Mouse (Mus musculus) lung, postnatal 14 days (tissue): Measurements from ENCODE around the gene Gm10271.
A peak's percentile ranks its signal among the peaks of the same experiment; 100 is the strongest.

Source experiments
- DNase-seq: peaks from one replicate; pipeline ENCODE4 v3.0.0; 2021

Gm10271 gene

GRCm38 (mm10) chr10:116972509-116972908 lies at the start of gene Gm10271:
TSS of gene Gm10271 (minus strand) at chr10:116972609.
- no peak for DNase-seq

DNA sequence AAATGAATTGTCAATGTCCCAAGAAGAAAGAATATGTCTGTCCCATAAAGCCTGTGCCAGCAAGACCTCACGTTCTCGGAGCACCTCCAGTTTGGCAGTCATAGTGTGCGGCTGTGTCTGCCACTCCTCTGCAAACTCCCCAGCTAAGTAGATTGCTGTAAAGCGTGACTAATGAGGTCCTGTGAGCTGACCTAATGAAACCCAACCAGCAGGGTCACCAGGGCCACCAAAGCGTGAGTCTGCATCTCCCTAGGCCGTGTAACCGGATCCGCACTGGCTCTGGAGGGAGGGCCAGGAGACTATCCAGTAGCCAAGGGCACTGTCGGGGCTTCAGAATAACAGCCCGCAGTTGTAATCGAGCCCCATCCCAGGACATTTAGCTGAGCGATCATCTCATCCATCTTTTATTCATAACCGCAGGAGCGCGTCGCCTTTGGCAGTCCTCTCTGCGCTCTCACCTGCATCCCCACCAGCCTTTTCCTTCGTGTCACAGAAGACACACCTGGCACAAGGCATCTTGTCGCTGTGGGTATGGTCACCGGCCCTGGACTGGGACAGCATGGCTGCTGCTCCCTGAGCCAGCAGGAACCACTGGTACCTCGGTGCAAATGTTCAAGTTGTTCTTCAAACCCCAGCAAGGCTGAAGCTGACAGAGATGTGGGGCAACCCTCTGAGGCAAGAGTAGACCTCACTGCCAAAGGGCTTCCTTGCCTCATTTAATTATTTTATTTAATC lies 48.8 kb upstream of the Gm10271 start:
- DNase-seq, result no peak

- DNase-seq, result no peak
These were observed 46.0 kb upstream of the Gm10271 start for GRCm38 (mm10) chr10:117018281-117018840.

DNA sequence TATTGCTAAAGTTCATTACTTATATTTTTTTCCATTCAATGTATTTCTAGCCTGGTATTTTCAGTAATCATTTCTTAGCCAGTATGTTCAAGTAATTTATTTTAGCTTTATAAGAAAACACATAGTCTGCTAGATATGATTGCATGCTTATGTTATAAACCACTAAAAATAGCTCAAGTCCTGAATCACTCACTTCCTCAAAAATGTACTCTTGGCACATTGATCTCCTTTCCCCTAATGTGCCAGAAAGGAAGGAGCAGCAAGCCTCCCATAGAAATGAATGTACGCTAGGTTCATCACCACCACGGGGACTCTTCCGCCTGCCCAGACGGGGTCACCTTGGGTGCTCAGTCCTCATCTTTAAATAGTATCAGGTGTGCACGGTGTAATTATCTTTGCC lies 42.2 kb upstream of the Gm10271 start:
- no peak for DNase-seq

GRCm38 (mm10) chr10:117013689-117014390 lies 41.4 kb upstream of the Gm10271 start:
- no peak for DNase-seq

DNA sequence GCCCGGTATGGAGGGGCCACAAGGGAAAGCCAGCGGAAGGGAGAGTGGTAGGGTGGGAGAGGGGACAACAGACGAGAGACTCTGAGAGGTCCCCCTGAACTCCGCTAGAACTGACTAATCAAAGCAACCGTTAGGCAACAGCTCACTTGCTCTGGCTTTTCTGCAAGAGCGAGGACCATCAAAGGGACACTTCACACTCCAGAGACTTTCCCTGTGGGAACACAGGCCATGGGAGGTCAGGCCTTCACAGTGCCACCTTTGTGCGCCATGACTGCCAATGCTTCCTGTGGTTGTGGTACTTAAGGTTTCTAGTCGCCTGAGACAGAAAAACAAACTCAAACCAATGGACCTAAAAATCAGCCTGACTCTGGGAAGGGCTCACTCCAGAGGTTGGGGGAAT lies 38.6 kb upstream of the Gm10271 start:
- DNase-seq, result no peak

DNA sequence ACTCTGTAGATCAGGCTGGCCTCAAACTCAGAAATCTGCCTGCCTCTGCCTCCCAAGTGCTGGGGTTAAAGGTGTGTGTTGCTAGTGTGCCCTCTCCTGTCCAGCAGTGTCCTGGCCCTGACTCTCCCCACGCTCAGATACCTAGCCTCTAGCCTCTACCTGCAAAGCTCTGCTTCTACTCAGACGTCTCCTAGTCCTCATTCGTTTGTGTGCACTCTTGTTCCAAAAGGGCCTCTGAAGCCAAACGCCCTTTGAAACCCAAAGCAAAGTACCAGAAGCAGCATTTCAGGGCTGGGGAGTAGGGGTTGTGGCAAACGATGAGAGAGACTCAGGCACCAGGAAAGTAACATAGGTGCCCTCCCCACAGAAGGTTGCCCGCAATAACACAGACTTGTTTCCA lies 37.3 kb upstream of the Gm10271 start:
- DNase-seq, result no peak

DNA sequence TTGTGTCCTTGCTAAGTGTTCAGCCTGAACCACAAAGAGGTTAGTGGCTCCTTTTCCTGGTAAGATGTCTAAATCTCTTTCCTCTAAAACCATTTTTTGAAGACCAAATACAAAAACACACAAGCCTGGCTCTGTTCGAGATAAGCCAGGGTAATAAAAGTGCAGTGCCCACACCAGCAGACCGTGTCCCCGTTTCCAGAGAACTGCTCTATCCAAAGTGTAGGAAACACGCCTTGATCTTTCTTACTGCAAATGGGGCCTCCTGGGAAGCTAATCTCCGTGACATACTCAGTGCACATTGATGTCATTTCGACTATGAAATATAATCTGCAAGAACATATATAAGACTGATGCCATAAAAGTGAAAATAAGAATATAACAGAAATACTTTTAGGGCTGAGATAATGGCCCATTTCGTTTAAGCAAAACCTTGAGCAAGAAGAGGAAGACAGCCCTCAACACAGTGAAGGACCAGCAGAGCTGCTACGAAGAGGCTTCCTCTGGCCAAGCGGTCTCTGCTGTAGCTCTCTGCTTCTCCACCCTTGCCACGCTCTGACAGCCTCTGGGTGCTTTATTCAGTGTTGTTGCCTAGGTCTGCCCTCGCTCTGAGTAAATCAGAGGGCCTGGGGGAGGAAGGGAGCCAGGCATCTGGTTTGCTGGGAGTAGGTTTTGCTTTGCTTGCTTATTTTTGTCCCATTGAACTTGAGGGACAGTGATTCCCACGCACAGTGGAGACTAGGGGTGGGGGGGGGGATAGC lies 33.5 kb upstream of the Gm10271 start:
- DNase-seq, result no peak

DNA sequence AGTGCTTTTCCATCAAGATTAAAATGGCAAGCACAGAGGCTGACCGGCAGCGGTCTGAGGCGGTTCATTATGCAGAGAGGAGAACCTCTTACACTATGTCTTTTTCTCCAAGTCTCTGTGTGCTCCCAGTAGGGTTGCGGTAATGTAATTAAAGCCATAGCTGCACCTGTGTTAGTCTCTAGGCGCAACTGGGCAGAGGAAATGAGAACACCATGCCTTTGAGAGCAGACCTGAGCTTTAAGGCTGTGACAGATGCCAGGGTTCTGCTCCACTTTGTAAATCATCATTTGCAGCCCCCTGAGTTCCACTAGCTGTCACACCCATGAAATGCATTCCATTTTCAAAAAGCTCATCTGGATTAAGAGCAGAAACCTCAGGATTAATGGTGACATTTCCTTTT lies 32.3 kb upstream of the Gm10271 start:
- DNase-seq, result no peak

DNA sequence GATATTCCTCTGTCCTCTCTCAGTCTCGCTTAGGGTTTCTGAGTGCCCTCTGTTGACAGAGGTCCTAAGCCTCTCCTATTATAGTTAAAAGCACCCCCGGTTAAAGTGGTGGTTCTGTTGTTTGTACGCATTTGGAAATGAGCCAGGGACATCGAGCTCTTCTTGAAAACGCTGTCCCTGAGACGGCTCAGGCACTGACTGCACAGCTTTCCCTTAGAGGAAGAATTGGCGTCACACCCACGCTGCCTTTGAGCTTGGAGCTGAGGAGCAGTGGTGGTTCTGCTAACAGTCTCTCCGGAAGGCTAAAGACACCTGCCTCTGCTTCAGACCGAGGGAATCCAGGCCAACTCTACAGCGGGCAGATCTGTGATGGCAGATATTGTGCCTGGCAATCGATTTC lies 28.6 kb upstream of the Gm10271 start:
- DNase-seq, result no peak

DNA sequence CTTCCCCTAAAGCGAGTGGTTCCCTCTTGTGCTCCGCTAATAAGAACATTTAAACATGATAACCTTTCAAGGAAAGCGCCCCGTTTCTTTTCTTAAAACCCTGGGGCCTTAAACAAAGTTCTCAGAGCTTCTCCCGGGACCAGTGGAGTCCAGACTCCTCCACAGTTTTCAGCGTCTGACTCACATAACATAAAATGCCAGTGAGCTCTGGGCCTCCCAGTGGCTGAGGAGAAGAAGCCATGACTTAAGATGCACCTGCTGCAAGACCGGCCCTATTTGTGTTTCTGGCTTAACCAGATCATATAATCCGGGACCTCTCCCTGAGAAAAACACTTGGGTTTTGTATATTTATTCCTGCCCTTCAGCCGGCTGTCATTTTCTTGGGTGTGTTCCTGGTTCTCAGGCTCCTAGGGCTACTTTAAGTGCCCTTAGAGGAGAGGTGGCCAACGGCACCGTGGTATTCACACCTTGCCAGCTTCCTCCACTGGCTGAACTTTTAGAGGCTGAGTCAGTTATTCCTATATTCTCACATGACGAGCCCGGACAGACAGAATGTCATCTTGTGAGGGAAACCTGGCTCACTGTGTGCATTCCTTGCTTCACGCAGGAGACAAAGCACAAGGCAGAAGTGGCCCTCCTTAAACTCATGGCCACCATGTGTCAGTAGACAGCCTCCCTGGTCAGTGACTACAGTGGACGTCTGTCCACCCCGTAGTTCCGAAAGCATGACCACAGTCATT lies 26.5 kb upstream of the Gm10271 start:
- DNase-seq, result no peak

- peak; percentile 57 for DNase-seq
These were observed 23.8 kb upstream of the Gm10271 start for GRCm38 (mm10) chr10:116996236-116996600.

- DNase-seq, result no peak
These were observed 23.3 kb upstream of the Gm10271 start for GRCm38 (mm10) chr10:116995584-116996235.

- no peak for DNase-seq
These were observed 22.8 kb upstream of the Gm10271 start for GRCm38 (mm10) chr10:116995162-116995561.

DNA sequence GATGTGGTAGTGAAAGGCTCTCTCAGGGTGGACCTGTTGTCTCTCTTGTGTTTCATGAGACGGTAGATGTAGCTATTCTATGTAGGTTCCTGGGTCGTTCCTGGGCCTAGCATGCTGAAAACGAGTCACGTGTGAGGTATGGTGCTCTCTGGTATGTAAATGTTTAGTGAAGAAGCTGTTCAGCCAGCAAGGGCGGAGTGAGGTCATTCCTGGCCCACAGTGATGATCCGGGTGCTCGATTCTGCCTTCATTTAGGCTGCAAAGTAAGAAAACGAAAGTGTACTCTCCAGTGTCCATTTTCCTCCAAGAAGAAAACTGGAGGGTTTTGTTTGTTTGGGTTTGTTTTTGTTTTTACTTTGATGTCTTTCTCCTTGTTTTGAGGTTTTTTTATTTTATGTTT lies 21.6 kb upstream of the Gm10271 start:
- no peak for DNase-seq

DNA sequence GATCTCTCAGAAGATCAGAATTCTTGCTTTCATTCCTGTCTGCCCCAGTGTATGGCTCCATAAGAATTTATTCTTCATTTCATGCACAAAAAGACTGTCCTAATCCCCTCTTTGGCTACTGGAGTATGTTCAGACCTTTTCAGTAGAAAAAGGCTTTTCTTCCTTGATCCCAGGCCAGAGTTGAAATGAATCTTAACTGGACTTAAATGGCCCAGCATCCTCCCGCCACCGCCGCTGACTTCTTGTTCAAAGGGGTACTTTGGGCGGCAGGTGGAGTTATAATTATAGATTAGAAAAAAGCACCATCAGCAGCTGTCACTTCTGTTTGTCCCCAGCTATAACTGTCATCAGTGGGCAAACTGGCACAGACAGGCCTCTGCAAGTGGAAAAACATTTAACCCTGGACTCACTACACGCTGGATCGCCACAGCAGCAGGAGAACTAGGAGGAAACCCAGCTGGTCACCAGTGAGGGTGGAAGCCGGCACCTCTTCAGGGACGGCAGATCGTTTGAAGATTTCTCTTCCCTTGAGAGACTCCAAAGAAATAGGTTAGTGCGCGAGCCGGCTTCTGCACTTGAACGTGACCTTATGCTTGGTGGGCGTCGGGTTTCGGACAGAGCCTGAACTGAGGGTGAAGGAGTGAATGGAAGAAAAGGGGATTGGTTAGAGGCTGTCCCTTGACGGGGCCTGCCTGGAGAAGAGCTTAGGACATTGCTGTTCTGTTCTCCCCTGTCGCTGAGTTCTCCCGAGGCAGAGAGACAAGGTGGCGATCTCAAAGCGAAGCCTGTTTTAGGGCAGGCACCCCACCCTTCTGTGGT lies 14.1 kb upstream of the Gm10271 start, which contains the start of gene Best3:
TSS of gene Best3 (plus strand) at position 51 of the 819 bp plus-strand sequence.
- DNase-seq, result no peak

GRCm38 (mm10) chr10:116984836-116985235 lies 12.4 kb upstream of the Gm10271 start:
- DNase-seq, result no peak

DNA sequence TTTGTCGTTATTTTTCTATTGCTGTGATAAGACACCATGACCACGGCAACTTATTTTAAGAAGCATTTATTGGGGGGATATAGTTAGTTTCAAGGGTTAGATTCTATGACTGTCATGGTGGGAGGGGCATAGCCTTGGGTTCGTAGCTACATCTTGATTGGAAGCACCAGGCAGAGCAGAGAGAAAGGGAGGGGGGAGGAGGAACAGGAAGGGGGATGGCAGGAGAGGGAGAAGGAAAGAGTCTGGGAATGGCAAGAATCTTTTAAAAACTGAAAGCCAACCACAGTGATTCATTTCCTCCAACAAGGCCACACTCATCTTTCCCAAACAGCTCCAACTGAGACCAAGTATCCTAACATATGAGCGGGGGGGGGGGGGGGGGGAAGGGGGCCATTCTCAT lies 10.1 kb upstream of the Gm10271 start:
- no peak for DNase-seq

DNA sequence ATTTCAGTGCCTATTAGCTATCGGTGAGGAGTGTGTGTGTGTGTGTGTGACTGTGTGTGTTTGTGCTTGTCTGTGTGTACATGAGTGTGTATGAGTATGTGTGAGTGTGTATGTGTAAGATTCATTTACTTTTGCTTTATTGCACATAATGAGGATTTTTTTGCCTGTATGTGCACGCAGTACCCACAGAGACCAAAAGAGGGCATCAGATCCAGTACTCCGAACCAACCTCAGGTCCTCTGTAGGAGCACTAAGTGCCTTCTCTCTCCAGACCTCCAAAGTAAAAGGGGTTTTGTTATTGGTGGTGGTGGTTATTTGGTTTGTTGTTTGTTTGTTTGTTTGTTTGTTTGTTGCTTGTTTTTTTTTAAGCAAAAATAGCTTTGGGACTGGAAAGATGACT lies 8.5 kb upstream of the Gm10271 start:
- peak; percentile 45 for DNase-seq

DNA sequence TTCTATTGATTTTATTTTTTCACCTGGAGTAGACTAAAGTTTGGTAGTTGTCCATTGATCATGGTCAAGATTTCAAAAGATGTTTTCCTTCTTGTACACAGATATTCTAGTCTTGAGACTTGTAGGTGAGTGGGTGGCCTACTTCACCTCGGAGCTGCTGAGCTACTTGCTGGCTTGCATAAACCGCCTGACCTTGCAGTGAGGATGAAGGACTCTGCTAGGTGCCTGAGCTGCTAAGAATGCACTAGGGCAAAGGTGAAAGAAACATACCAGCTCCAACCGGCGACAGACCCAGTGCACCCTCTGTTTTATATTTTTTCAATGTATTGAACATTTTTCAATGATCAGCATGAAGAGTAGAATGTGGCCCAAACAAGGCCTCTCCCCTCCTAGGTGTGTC lies 7.9 kb upstream of the Gm10271 start:
- DNase-seq, result no peak

- DNase-seq, result no peak
These were observed 6.4 kb upstream of the Gm10271 start for GRCm38 (mm10) chr10:116978841-116979240.
